Mouse (Mus musculus): ENCODE results near the gene Pin1rt1.

The Pin1rt1 gene

DNA sequence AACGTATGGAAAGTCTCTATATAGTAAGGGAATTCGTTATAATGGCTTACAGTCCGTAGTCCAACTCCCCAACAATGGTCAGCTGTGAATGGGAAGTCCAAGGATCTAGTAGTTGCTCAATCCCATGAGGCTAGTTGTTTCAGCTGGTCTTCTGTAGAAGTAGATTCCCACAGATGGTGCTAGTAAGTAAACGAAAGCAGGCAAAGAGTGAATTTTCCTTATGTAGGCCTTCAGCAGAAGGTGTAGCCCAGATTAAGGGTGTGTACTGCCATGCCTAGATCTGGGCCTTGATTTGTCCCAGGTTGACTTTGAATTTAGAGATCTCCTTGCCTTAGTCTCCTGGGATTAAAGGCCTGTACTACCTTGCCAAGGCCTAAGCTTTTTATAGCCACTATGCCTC is at the start of gene Pin1rt1:
Pin1rt1 (minus strand) TSS at position 101 of the 400 bp plus-strand sequence.
- CTCF ChIA-PET: no interaction called here

DNA sequence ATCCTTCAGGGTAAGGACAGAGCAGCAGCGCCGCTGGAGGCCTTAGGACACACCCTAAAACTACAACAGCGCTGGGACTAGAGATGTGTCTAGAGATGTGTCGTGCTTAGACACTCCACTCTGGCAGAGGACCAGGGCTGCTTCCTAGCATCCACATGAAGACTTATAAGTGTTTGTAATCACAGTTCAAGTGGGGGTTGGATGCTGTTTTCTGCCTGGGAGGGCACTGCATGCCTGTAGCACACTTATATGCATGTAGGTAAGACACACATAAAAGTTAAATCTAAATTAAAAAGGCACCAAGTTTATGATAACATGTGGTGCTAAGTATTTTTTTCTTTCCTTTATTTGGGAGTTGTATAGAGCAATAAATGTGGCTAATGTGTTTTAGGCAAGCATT is 47.8 kb upstream of the Pin1rt1 start:
- CTCF ChIA-PET: no interaction called here

DNA sequence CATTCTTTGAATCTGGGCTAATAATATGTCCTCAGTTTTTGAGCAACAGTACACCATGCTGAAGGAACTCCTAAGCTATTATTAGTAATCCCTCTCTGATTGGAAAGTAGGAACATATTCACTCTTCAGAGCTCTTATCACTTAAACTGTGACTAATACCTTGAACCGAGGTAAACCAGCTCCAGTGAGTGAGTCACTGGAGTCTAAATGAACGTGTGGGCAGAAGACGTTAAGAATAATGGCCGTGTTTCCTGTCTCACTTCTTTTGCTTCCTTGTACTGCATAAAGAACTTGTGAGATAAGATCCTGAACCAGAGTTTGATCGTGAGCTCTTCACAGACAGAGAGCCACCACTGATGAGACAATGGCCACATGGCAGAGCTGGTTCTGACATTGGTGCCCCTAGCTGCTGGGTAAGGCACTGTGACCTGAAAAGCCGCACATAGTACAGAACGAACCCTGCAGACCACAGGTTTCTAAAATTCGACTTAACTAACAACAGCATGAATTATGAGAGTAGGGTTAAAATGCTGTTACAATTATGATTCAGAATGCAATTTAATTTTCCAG is 47.0 kb upstream of the Pin1rt1 start:
- CTCF ChIA-PET: no interaction called here

DNA sequence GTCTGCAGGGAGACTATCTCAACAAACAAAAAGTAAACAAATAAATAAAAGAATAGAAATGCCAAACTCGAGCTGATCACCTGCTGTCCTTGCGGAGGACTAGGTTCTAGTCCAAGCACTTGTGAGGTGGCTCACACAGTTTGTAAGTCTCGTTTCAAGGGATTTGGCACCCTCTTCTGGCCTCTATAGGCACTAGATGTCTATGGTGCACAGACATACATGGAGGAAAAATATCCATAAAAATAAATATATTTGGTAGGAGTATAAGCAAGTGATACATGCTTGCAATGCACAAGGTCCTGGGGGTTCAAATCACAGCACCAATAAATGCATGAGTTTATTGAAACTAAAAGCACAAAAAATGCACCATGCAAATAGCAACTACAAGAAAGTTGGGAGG is 34.4 kb upstream of the Pin1rt1 start:
- CTCF ChIA-PET: no interaction called here

DNA sequence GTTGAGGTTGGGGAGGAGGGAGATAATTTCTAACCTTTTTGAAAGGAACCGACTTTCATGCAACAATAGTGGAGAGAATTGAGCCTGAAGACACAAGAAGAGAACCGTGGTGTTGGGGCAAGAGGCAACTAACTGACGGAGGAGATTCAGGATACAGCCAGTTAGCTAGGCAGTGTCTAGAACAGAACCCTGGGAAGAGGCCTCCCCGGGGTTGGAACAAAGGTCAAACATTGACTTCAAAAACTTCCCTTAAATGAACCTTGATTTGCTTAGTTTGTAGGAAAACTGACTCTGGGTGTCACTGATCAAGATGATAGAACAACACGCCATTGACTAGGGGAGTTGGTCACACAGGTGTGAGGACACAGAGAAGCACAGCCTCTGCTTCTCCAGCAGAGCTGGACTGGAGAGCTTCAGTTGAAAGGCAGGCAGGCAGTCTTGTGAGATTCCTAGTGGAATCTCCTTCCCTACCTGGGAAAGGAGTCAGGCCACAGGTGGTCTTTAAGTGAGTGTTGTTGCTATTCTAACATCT is 32.5 kb upstream of the Pin1rt1 start:
- CTCF ChIA-PET: no interaction called here

DNA sequence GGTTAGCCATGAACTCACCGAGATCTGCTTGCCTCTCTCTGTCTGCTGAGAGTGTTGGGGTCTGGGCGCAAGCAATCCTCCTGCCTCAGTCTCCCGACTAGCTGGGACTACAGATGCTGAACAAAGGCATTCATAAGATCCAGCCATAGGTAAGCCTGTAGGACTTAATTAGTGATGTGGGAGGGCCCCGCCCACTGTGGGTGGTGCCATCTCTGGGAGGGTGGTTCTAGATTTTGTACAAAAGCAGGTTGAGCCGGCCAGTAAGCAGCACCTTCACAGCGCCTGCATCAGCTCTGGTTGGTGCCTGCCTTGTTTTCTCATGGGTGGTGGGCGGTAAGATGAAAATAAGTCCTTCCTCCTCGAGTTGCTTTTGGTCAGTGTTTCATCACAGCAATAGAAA is 30.1 kb upstream of the Pin1rt1 start:
- CTCF ChIA-PET: no interaction called here

DNA sequence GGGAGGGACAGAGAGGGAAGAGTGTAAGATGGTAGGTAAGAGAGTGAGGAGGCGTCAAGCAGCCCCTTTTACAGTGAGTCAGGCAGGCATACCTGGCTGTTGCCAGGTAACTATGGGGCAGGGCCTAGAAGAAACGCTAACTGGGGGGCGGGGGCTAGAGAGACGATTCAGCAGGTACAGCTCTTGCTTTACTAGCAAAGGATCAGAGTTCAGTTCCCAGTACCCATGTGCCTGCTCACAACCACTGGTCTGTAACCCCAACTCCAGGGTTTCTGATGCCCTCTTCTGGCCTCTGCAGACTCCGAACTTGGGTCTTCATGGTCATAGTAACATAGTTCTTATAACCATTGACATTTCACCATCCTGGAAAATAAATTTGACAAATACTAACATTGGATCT is 27.8 kb upstream of the Pin1rt1 start:
- CTCF ChIA-PET: no interaction called here

DNA sequence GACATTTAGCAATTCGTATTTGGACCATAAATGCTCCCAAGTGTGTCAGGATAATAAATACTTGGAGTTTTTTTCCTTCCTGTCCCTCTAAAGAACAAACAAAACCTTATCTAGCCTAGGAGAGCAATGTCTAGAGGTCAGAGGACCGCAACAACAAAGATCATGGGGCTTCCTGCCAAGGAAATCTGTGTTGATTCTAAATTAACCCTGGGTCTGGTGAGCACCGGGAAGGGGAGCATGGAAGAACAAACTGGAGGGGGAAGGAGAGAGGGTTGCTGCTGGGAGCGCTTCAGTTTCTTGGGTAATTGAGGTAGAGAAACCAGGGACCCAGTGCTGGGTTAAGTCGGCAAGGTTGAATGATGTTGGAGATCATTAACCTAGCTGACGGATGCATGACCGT is 27.0 kb upstream of the Pin1rt1 start:
- CTCF ChIA-PET: no interaction called here

DNA sequence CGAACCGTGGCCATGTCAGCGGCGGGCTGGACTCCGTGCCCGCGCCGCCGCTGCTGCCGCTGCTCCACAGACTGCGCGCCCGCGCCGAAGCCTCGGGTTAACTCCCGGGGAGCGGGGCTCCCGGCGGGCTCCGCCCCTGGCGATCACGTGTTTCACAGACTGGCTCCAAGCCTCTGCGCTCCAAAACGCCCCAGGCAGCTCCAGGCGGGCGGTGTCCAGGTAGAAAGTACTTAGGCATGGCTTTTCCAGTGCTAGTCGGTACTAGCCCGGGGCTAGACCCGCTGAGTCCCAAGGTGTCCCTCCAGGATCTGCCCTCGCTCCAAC is 26.5 kb upstream of the Pin1rt1 start, which contains the start of gene Depdc7:
Depdc7 (minus strand) TSS at position 138 of the 324 bp plus-strand sequence.
- CTCF ChIA-PET: no interaction called here

DNA sequence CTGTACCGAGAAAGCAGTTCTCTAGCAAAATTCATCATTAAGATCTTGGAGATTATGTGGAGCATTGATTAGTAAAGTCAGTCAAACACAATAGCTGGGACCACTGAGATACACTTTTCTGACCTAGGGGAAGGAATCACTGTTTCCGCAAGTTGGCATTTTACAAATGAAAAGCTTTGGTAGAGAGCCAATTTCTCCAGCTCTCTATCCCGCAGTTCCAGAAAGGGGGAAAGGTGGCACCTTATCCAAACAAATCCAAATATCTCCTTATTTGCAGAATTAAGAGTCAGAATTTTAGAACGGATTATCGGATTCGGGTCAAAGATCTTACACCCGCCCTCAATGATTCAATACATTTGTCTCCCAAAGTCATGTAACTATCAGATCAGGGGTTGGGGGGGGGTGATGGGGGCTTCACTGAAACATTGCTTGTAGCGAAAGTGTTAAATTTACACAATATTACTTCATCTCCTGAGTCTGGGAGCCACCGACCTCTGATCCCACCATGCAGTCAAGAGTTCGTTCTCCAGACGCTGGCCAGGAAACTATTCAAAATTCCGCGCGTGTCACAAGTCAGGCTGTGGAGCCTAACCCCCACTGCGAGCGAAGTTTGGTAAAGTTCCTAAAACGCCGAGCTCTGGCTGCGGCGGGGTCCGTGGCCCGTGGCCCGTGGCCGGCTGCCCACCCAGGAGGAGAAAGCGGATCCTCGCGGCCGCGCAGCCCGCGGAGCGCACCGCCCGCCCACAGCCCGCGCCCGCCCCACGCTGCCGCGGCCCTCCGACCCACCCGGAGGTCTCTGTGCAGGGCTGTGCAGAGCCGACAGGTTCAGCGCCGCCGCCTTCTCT is 25.9 kb upstream of the Pin1rt1 start:
- CTCF ChIA-PET: no interaction called here

DNA sequence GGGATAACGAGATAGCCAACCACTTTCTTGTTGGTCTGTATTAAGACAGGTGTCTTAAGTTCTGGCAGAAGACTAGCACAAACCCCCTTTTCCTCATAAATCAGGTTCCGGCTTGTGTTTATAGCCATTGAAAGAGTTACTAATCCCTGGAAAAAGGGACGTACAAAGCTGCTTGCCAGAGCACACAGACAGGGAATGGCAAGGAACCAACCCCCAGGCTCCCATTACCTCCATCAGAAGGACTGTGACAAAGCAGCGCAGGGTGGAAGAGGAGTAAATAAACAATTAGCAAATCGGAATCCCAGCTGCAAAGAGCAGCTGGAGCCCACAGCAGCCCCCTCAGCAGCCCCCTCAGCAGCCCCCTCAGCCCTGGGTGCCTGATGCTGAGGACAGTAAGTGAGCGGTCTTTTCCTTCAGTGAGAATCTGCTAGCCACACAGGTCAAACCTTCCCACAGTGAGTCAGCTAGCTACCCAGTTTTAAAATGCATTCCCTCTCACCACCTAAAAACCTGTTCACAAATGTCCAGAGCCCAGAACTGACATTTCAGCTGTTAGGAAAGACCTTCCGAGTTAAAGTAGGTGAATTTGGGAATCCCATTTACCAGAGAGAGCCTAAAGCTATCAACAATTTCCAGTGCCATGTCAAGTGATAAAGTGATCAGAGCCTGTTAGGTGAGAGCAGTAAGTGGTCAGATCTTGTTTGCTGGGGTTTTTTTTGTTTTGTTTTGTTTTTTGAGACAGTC is 25.0 kb upstream of the Pin1rt1 start:
- CTCF ChIA-PET: interaction anchor here (1.0 kb wide), 1 partner anchor 16 kb away, joined by 4 read pairs; no protein-coding TSS in a partner anchor

DNA sequence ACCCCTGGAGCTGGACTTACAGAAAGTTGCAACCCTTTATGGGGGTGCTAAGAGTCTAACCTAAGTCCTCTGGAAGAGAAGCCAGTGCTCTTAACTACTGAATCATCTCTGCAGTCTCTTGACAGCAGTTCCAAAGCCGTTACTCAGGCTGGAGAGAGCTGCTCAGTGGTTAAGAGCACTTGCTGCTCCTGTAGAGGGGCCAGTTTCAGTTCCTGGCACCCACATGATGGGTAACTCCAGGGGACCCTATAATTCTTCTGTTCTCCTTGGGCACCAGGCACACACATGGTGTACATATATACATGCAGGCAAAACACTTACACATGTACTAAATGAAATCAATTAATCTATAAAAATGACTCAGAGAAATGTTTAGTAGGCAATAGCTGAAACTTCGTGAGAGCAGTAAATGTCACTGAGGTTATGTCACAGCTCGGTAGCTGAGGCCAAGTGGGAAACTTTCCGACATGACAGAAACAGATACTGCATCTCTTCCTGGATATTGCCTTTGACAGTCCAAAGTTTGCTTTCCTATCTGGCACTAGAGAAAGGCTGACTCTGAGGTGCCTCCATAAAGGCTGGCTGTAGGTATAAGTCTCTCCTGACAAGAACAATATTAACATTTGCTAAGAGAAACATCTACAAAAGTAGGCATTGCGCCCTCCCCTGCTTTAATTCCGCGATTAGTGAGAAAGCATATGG is 24.2 kb upstream of the Pin1rt1 start:
- CTCF ChIA-PET: interaction anchor here (1.0 kb wide), 1 partner anchor 17 kb away, joined by 4 read pairs; no protein-coding TSS in a partner anchor

DNA sequence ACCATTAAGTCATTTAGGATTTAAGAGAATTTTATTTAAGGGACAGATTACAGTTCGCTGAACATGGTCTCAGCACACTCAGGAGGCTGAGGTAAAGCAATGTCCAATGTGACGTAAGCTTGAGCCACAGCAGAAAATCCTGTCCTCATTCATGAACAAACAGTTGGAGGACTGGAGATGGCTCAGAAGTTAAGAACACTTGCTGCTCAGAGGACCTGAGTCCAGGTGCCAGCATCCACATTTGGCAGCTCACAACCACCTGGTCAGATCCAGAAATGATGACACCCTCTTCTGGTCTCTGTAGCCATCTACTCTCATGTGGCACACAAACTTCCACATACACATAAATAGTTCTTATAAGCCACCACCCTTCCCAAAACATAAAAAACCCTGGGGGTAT is 23.5 kb upstream of the Pin1rt1 start:
- CTCF ChIA-PET: interaction anchor here (0.6 kb wide), 1 partner anchor 8 kb away, joined by 6 read pairs; no protein-coding TSS in a partner anchor

DNA sequence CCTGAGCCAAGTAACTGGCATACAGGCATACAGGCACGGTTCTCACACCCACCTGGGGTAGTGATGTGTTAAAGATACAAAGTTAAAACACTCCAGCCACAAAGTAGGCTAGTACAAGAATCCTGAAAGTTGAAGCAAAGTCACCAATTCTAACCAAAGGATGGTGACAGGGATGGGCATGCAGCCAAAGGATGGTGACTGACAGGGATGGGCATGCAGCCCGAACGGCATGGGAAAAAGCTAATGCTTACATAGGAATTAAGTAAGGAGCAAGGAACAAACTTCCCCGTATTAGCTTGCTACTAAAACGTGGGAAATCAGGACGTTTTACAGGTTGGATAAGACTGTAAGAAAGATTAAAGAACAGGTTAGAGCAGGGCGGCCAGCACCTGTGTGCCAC is 20.1 kb upstream of the Pin1rt1 start:
- CTCF ChIA-PET: no interaction called here

DNA sequence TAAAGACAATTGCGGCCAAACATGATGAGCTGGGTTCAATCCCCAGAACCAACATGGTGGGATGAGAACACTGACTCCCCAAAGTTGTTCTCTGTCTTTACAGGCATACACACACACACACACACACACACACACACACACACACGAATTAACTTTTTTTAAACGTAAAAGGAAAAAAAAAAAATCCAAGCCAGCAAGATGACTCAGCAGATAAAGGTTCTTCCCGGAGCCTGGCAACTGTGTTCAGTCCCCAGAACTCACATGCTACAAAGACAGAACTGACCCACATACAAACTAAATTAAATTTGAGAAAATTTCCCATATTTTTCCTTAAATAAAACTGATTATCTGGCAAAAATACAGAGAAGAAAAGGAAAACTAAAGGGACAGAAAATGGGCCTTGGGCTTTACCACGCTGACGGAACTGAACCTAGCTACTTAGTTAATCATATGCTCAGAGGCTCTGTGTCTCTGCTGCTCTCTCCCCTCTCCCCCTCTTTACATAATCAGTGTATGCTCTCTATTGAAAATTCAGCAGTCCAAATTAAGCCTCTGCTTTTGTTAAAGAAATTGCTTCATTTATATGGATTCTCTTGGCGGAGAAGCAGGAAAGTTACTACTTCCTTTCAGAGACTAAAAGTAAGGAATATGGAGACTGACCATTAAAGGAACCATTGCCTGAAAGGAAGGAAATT is 16.5 kb upstream of the Pin1rt1 start:
- CTCF ChIA-PET: interaction anchor here (0.6 kb wide), 1 partner anchor 40 kb away, joined by 8 read pairs; no protein-coding TSS in a partner anchor

DNA sequence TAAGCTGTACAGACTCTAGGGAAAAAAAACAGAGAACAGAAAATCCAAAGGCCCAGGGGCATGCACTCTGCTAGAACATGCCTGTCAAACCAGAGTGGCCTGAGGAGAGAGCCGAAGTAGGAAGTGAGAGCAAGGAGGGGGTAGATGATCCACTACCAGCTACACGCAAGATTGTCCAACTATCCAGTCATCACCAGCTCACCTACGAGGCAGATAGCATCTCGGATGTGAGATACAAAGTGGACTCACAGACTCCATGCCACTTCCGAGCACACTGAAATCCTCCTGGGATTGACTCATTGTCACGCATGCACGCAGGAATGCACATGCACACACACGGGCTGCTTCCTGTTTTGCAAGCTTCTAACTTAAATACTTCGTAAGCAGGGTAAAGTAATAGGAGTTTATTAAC is 15.9 kb upstream of the Pin1rt1 start:
- CTCF ChIA-PET: interaction anchor here (0.6 kb wide), 1 partner anchor 41 kb away, joined by 8 read pairs; no protein-coding TSS in a partner anchor

DNA sequence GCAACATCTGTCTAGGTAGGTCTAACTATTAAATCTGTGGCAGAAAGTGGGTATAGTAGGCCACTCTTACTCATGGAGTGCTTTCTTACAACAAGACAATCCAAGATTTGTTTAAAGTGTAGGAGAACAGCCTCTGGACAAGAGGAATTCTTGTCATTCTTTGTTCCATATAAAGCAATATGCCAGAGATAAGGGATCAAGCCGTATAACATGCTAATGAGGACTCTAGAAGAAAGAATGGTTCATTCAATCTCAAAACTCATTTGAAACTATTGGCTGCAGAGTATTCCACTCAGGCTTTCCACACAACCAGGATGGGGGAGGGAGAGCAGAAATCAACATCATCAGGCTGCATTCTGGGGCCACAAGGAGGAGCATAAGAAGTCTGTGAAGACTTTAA is 11.2 kb upstream of the Pin1rt1 start:
- CTCF ChIA-PET: no interaction called here

DNA sequence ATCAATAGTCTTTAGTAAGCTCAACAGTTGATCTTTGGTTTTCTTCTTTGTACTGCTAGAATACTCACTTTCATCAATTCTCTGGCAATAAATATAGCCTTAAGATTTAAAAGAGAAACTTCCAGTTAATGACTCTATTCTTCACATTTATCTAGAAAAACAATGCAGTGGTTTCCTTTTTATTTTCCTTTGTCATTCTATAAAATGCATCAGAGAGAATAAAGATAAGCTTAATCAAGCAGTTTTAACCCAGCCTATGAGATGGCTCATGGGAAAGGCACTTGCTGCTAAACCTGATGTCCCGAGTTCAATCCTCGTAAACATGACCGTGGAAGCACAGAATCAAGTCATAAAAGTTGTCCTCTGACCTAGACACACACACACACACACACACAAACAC is 5.8 kb upstream of the Pin1rt1 start:
- CTCF ChIA-PET: no interaction called here

DNA sequence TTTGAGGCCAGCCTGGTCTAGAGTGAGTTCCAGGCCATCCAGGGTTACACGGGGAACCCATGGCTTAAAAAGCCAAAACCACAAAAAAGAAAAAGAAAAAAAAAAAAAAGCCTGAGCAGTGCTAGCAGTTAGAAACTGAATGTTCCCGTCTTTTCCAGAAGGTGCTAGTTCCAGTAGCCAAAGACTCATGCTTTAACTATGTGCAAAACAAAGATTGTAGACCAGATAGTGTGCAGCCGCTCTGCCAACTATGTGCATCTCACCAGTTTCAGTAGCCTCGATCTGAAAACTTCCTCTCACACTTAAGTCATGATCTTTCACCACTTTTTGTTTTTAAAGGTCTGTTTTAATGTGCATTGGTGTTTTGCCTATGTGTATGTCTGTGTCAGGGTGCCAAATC is 1.6 kb upstream of the Pin1rt1 start:
- CTCF ChIA-PET: no interaction called here

DNA sequence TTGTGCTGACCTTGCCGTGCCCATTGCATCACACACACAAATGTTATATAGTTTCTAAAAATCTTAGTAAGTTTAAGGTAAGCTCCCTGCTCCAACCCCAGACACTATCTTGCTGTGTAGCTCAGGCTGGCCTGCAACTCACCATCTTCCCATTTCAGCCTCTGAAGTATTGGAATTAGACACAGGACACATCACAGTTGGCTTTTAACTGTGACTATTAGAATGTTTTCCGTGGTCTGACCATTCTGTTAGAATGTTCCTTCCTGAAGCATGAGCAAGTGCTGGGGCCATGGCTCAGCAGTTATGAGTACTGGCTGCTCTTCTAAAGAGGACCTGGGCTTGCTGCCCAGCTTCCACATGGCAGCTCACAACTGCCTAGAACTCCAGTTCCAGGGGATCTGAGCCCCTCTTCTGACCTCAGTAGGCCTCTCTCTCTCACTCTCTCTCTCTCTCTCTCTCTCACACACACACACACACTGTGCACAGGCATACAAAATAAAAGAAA is 1.1 kb upstream of the Pin1rt1 start:
- CTCF ChIA-PET: no interaction called here

DNA sequence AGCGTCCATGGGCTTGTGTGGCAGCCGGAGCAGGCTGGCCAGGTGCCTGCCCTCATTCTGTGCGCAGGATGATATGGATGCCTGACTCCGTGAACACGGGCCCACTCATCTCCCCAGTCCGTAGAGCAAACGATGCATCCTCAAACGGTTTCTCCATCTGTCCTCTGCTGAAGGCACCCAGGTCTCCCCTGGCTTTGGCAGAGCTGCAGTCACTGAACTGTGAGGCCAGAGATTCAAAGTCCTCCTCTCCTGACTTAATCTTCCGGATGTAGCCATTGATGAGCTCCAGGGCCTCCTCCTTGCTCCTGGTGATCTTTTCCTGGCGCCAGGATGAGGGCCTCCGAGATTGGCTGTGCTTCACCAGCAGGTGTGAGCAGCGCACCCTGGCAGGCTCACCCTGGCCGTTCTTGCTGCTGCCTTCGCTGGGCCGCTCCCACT is 1.9 kb downstream of the Pin1rt1 start:
- CTCF ChIA-PET: no interaction called here

All from spleen, embryonic (tissue).